In the genomic region with DNA sequence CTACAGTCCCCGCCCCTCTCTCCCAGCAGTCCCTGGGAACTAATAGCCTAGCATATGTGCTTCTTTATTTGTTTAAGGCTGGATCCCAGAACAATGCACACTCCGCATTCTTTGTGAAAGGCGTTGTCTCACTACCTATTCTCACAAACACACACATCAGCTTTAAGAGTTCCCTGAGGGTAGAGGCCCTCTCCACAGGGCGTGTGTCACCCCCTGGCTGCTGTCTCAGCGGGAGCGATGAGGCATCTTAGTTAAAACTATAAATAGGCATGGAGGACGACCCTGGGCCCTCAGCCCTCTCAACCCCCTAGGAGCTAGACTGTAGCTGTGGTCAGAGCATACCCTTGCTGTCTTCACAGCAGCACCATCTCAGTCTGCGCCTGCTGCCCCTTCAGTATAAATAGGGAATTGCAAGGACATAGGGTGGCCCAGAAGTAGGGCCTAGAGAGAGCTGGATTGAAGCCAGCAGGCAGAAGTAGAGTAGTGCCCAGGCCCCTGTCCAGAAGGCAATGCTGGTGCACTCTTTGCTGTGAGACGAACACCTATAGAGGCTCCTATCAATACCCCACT, we compare ENCODE assay signal across 14 mouse cellular contexts.
DNase-seq lines count a peak whose midpoint lies in the region; ATAC-seq and TF ChIP-seq lines count a peak whose summit lies in the region.
"Had no signal": no experiment of that assay in that cellular context is flagged by ENCODE, and none has a peak within 500 bp of the region (broad histone marks: within the 10 kb centered on the region; RNA-seq: fewer than 3 reads in every experiment).

No protein-coding gene starts in this region.

- H3K27me3 ChIP-seq in hindbrain, embryonic 11.5 days (ENCODE audit: control insufficient read depth, insufficient read depth, low read length): no peaks in the 10 kb centered on the region
- no peaks in the 10 kb centered on the region for H3K27me3 ChIP-seq in hindbrain, embryonic 16.5 days (replicated peaks; ENCODE audit: control insufficient read depth, insufficient read depth, low read length)
- H3K27me3 ChIP-seq in hindbrain, postnatal 0 days (ENCODE audit: insufficient read depth, low read length): no peaks in the 10 kb centered on the region
- H3K27me3 ChIP-seq: CH12.LX; embryonic facial prominence, embryonic 12.5 days; liver, embryonic 13.5 days had no signal

- no peaks in the 10 kb centered on the region for H3K4me1 ChIP-seq in hindbrain, embryonic 11.5 days (replicated peaks; ENCODE audit: control insufficient read depth, insufficient read depth, low read length)
- peaks cover 7% of the 10 kb centered on the region for H3K4me1 ChIP-seq in hindbrain, embryonic 16.5 days (ENCODE audit: control insufficient read depth, insufficient read depth, low read depth, low read length)
- no peaks in the 10 kb centered on the region for H3K4me1 ChIP-seq in hindbrain, postnatal 0 days (ENCODE audit: insufficient read depth, low read length)
- H3K4me1 ChIP-seq: liver, embryonic 13.5 days had no signal

- H3K9me3 ChIP-seq in hindbrain, embryonic 11.5 days (ENCODE audit: control insufficient read depth, low read length): no peaks in the 10 kb centered on the region
- no peaks in the 10 kb centered on the region for H3K9me3 ChIP-seq in hindbrain, embryonic 16.5 days (ENCODE audit: control insufficient read depth, low read length)
- H3K9me3 ChIP-seq in hindbrain, postnatal 0 days (ENCODE audit: low read length): no peaks in the 10 kb centered on the region
- H3K9me3 ChIP-seq: embryonic facial prominence, embryonic 12.5 days had no signal

- peak; percentile 46 for TF ChIP-seq CTCF in hindbrain, postnatal 0 days (IDR thresholded peaks at IDR 0.05; ENCODE audit: low read depth)

- no peak overlapping the region for H3K4me3 ChIP-seq in hindbrain, embryonic 11.5 days (ENCODE audit: low read depth, low read length)
- no peak overlapping the region for H3K4me3 ChIP-seq in hindbrain, embryonic 16.5 days (ENCODE audit: low read length)
- no peak overlapping the region for H3K4me3 ChIP-seq in hindbrain, postnatal 0 days (ENCODE audit: low read length)
- H3K4me3 ChIP-seq: embryonic facial prominence, embryonic 12.5 days; liver, embryonic 13.5 days had no signal

- peak; percentile 10 for DNase-seq in hindbrain, embryonic 11.5 days (ENCODE audit: low spot score)
- DNase-seq in 3T3-L1 (ENCODE audit: low read depth, low spot score) (peak; percentile 8), ES-CJ7 (ENCODE audit: low read depth, low spot score) (peak; percentile 46)
- DNase-seq in hindbrain, postnatal 0 days (ENCODE audit: low spot score): no peak
- no peak for DNase-seq in ovary, postnatal 10 days (ENCODE audit: low spot score)
- DNase-seq: cerebellum, adult 11-12 months; kidney, adult 18-20 months; liver, embryonic 13.5 days; spleen, adult 18-20 months had no signal

- 66% methylated on average over 9 of the region's 9 CpGs for WGBS in hindbrain, embryonic 11.5 days
- 67% methylated on average over 9 of the region's 9 CpGs for WGBS in hindbrain, embryonic 16.5 days
- 65% methylated on average over 9 of the region's 9 CpGs for WGBS in hindbrain, postnatal 0 days

- no peak for ATAC-seq in hindbrain, embryonic 11.5 days (ENCODE audit: low FRiP score)
- ATAC-seq in hindbrain, embryonic 16.5 days: no peak
- 0 out of 2 replicates have a peak, but pooled peaks have one; percentile 49 for ATAC-seq in hindbrain, postnatal 0 days
- no peak for ATAC-seq in erythroblast, adult 5-6 weeks (replicated peaks; ENCODE audit: low FRiP score, poor library complexity, severe bottlenecking)

- no peak overlapping the region for H3K9ac ChIP-seq in hindbrain, embryonic 11.5 days (ENCODE audit: low read depth, low read length)
- no peak overlapping the region for H3K9ac ChIP-seq in hindbrain, embryonic 16.5 days (ENCODE audit: low read depth, low read length)
- H3K9ac ChIP-seq in hindbrain, postnatal 0 days (replicated peaks; ENCODE audit: low read length): no peak overlapping the region
- H3K9ac ChIP-seq: embryonic facial prominence, embryonic 12.5 days; liver, embryonic 13.5 days had no signal

- no peaks in the 10 kb centered on the region for H3K36me3 ChIP-seq in hindbrain, embryonic 11.5 days (ENCODE audit: control insufficient read depth, insufficient read depth, low read length)
- no peaks in the 10 kb centered on the region for H3K36me3 ChIP-seq in hindbrain, embryonic 16.5 days (ENCODE audit: control insufficient read depth, insufficient read depth, low read length)
- no peaks in the 10 kb centered on the region for H3K36me3 ChIP-seq in hindbrain, postnatal 0 days (ENCODE audit: insufficient read depth, low read length)
- H3K36me3 ChIP-seq: embryonic facial prominence, embryonic 12.5 days; liver, embryonic 13.5 days had no signal

- no peak overlapping the region for H3K4me2 ChIP-seq in hindbrain, embryonic 11.5 days (replicated peaks; ENCODE audit: low read depth, low read length)
- H3K4me2 ChIP-seq in hindbrain, embryonic 16.5 days (ENCODE audit: low read length): no peak overlapping the region
- H3K4me2 ChIP-seq in hindbrain, postnatal 0 days (ENCODE audit: low read depth, low read length): no peak overlapping the region
- H3K4me2 ChIP-seq: embryonic facial prominence, embryonic 12.5 days; liver, embryonic 13.5 days had no signal

- no peak overlapping the region for H3K27ac ChIP-seq in hindbrain, embryonic 11.5 days (ENCODE audit: low read depth, low read length)
- H3K27ac ChIP-seq in hindbrain, embryonic 16.5 days (ENCODE audit: low read depth, low read length): no peak overlapping the region
- H3K27ac ChIP-seq in hindbrain, postnatal 0 days: no peak overlapping the region
- H3K27ac ChIP-seq: embryonic facial prominence, embryonic 12.5 days; liver, embryonic 13.5 days; macrophage had no signal

Comparison
In these comparisons a context has a peak if more than half of its experiments do, and no peak if none do; other contexts are left out.
1. DNase-seq: peak in hindbrain, embryonic 11.5 days (single experiment), 3T3-L1 (single experiment) and ES-CJ7 (single experiment); none in hindbrain, postnatal 0 days (single experiment) and ovary, postnatal 10 days (single experiment).